Mouse (Mus musculus) kidney, adult 9 months (tissue): ENCODE measurements around the gene Lrr1.

Experiments used
- DNase-seq: peaks from one replicate; pipeline ENCODE4 v3.0.0; 2022

The Lrr1 gene

GRCm38 (mm10) chr12:69204052-69204833, 35.6 kb downstream of the Lrr1 start, which contains the start of gene Gm49384:
Gm49384 (minus strand) TSS chr12:69204267.
- no peak for DNase-seq

DNA sequence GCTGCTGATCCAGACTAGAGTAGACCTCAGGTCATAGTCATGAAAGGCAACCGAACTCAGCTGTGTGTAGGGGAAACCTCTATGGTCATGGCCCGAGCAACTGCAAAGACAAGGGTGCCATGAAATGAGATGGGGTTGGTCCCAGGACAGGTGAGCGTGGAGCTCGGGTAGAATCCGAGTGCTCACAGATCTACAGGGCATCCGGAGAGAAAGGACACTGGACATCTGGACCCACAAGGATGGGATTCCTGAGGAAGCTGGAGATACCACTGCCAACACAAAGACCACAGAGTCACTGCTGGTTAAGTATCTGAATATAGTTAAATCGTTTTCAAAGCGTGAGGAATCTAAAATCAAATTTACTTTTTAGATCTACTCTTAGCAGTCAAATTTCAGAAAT, 38.8 kb downstream of the Lrr1 start:
- no peak for DNase-seq

DNA sequence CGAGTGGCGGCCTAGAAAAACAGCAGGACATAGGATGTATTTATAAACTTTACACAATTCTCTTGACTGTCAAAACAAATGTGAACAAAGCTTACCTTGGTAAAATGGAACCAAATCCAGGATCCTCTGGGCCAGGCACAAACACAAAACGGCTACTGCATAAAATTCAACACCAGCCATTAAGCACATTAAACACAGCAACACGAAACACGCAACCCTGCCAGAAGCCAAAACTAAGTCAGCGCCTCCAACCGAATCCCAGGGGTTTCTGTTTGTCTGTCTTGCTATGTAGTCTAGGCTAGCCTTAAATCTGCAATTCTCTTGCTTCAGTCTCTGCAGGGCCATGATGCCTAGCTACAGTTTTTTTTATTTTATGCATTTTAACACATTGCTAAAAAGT, 39.3 kb downstream of the Lrr1 start:
- DNase-seq = no peak

DNA sequence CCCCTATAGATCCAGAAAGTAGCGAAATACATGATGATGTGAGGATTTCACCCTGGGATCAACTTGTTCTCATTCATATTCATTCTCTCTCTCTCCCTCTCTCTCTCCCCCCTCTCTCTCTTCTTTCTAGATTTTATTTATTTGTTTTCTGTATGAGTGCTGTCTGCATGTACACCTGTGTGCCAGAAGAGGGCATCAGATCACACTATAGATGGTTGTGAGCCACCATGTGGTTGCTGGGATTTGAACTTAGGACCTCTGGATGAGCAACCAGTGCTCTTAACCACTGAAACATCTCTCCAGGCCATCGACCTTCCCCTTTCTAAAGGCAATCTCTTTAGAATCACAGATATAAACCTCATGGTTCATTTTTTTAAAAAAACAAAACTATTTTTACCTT, 39.9 kb downstream of the Lrr1 start:
- no peak for DNase-seq

DNA sequence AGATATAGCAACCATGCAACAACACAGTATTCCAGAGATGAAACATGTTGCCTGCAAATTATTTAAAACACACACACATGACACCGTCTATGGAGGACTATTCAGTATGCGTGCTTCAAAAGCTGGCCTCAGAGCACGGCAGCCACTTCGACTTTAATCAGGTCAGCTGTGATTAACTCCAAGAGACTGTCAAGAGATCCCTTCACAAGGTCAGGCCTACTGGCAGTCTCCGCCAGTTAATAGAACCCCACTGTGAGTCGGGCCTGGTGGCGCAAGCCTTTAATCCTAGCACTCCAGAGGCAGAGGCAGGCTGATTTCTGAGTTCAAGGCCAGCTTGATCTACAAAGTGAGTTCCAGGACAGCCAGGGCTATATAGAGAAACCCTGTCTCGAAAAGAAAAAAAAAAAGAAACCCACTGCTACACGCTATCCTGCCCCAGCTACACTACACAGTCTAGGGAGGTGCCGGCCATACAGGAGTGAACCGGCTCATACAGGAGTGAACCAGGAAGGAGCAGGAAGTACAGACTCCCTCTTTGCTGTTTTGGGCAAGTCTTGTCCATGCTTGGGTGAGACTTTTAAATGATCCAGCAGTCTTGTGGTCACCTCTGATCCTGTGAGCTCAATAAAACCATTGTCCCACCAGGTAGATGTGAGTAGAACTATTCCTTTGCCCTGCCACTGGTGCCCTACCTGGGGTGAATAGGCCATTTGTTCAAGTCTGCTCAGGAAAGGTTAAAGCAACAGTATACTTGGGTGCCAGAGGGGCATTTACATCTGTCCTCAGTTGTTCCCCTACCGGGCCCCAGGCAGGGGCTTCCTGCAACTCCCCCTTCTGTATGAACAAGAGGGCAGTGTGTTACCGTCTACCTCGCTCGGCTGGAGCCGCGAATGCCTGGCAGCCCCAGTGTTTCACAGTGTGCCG, 41.7 kb downstream of the Lrr1 start:
- DNase-seq = no peak

GRCm38 (mm10) chr12:69211057-69211456, 42.4 kb downstream of the Lrr1 start:
- DNase-seq = no peak

- no peak for DNase-seq
These were observed 44.7 kb downstream of the Lrr1 start for GRCm38 (mm10) chr12:69213186-69213777.

GRCm38 (mm10) chr12:69214393-69214792, 45.8 kb downstream of the Lrr1 start:
- no peak for DNase-seq

DNA sequence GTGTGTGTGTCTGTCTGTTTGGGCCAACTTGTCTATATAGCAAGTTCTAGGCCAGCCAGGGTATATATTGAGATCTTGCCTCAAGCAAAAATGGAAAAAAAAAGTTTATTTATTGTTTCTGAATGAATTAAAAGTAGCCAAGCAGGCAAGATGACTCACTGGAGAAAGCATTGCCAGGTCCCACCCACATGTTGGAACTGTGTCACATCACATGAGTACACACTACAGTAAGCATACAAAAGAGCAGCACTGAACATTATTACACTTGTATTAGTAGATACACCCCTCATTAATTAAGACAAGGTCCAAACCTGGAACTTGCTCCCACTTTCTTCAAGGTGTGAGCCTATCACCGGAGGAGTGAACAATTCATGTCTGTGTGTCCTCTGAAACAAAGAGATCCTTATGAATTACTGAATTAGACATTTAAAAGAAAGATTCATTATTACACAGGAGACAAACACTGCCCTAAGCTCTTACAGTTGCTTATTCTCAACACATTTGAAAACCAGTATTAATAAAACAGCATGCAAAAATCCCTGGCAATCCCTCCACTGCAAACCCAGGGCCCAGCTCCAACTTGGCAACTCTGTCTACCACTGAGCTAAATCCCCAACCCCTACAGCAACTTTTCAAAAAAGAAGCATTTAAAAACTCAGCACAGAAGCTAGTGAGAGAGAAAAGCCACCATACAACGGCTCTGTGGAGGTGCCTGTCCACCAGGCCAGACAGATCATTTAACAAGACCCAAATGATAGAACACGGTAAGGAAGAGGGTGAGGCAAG, 46.6 kb downstream of the Lrr1 start:
- DNase-seq = no peak

GRCm38 (mm10) chr12:69216587-69216986, 48.0 kb downstream of the Lrr1 start:
- DNase-seq = no peak

DNA sequence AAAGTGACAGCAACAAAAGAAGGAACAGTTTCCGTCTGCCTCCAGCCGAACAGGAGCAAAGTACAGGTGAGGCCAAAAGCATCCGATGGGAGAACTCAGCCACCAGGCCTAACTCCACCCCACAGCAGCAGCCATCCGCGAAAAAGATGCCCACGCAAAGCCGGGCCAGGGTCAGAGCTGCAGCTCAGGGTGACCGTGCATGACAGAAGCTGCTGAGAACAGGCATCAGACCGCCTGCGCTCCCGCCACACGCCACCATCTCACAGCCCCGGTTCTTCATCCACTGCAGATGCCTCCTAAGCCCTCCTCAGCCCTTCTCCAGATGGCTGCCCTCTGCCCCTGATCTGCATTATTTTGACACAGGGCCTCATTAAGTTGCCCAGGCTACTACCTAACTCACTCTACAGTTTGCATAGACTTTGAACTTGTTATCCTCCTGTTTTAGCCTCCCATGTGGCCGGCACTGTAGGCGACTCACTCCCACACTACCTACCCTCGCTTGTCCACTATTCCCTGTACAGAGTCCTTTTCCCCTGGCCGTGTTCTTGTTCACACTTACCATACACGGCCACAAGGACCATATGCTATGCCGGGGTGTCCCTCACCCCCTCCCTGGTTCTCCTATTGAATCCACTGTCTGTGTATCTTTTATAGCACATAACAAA, 52.1 kb downstream of the Lrr1 start:
- no peak for DNase-seq

- peak; percentile 87 for DNase-seq
These were observed 59.3 kb downstream of the Lrr1 start, which contains the start of gene Pole2 for GRCm38 (mm10) chr12:69227776-69228466. Pole2 (minus strand) TSS chr12:69228195.
